25 mouse cellular contexts compared by ENCODE assay signal in genomic region chr3:108048306-108048705, GRCm38 (mm10). TPM values are rescaled to one million over a fixed set of nuclear protein-coding genes. Genes with fewer than 3 reads are reported as not detected.
"Had no signal": no experiment of that assay in that cellular context is flagged by ENCODE, and none has a peak within 500 bp of the region (broad histone marks: within the 10 kb centered on the region; RNA-seq: fewer than 3 reads in every experiment).

No protein-coding gene starts in this region.

- H3K27ac ChIP-seq: kidney, postnatal 0 days; left cerebral cortex, adult 2 months; limb, embryonic 12.5 days; limb, embryonic 15.5 days; liver, embryonic 13.5 days; midbrain, embryonic 10.5 days; neural tube, embryonic 12.5 days; neural tube, embryonic 15.5 days; stomach, postnatal 0 days had no signal

- H3K36me3 ChIP-seq: limb, embryonic 12.5 days; limb, embryonic 15.5 days; liver, embryonic 13.5 days; midbrain, embryonic 10.5 days; neural tube, embryonic 12.5 days; neural tube, embryonic 15.5 days had no signal

- H3K4me3 ChIP-seq: left cerebral cortex, adult 2 months; limb, embryonic 12.5 days; limb, embryonic 15.5 days; liver, embryonic 13.5 days; megakaryocyte, embryonic 14.5 days; midbrain, embryonic 10.5 days; neural tube, embryonic 12.5 days; neural tube, embryonic 15.5 days had no signal

- H3K4me2 ChIP-seq: limb, embryonic 12.5 days; limb, embryonic 15.5 days; liver, embryonic 13.5 days; neural tube, embryonic 12.5 days; neural tube, embryonic 15.5 days had no signal

- DNase-seq: kidney, adult 18-20 months; kidney, postnatal 36 days; layer of hippocampus, postnatal 36 days; left cerebral cortex, postnatal 4 days; liver, embryonic 13.5 days; lung, adult 2 months; midbrain, embryonic 14.5 days; right cerebral cortex, adult 18-20 months; right cerebral cortex, postnatal 14 days; right cerebral cortex, postnatal 4 days; thymus, adult 18-20 months had no signal

- H3K9ac ChIP-seq: limb, embryonic 12.5 days; limb, embryonic 15.5 days; liver, embryonic 13.5 days; neural tube, embryonic 12.5 days; neural tube, embryonic 15.5 days had no signal

- H3K9me3 ChIP-seq: limb, embryonic 12.5 days; limb, embryonic 15.5 days; liver, embryonic 13.5 days; megakaryocyte, embryonic 14.5 days; midbrain, embryonic 10.5 days; neural tube, embryonic 12.5 days; neural tube, embryonic 15.5 days had no signal

- ATAC-seq: inflammation-experienced regulatory T-cells, adult 6 months; intestine, embryonic 16.5 days; lung, postnatal 0 days had no signal

- H3K27me3 ChIP-seq: limb, embryonic 12.5 days; limb, embryonic 15.5 days; liver, embryonic 13.5 days; neural tube, embryonic 12.5 days; neural tube, embryonic 15.5 days had no signal

RNA-seq across cellular contexts. Expression of gene Gnat2, which starts 44.3 kb away (rescaled TPM):
- total RNA-seq: layer of hippocampus, postnatal 10 days; layer of hippocampus, postnatal 36 days; left cerebral cortex, adult 2 months; left cerebral cortex, postnatal 10 days had no signal
- polyA plus RNA-seq: inflammation-experienced regulatory T-cells, adult 6 months; lung, adult 2 months had no signal
